Mouse (Mus musculus): Measurements from ENCODE around the gene Maz. TPM values are rescaled to one million over a fixed set of nuclear protein-coding genes. Genes with fewer than 3 reads are reported as not detected.

The Maz gene
- polyA plus RNA-seq, 1 experiment from 2014 or later: 78.0 TPM

DNA sequence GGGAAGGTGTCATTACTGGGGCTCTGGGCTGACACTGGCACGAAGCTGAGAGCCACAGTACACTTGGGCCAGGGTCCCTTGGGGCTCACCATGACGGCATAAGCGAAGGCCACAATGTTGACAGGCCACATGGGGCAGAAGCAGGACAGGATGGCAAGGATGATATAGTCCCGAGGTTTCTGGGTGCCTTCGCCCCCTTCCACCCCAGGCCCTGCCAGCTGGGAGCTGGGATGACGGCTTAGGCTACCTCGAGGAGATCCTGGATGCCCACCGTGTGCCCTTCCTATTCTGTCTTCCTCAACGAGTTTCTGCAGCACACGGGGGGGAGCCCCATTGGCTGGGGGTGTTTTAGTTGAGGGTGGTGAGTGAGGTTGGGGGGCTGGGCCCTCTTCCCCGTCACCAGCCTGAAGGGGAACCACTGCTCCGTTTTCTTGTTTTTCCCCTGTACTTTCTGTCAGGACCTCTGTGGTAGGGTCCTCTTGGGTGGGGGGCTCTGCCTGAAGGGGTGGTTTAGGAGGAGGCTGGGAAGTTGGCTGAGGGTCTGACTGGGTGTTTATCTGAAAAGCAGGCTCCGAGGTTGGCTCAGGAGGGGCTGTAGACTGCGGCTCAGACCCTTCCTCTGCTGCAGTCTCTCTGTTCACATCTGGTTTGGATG is 7.4 kb downstream of the Maz start:
- Histone ChIP-seq H3K27me3 (replicated peaks) (no peaks in the 10 kb centered on the region), H3K4me1 (peaks cover 91% of the 10 kb centered on the region), H3K36me3 (replicated peaks) (peaks cover 11% of the 10 kb centered on the region), H3K9me3 (no peaks in the 10 kb centered on the region), H3K9ac (peak overlapping the region; percentile 60; the same call in 1 of the 2 replicates), H3K4me2 (peak overlapping the region; percentile 64), H3K4me3 (peak overlapping the region; percentile 49; the same call in 1 of the 2 replicates), H3K27ac (no peak overlapping the region)
- 79% methylated on average over 14 of the region's 14 CpGs for WGBS
- ATAC-seq (replicated peaks): no peak

DNA sequence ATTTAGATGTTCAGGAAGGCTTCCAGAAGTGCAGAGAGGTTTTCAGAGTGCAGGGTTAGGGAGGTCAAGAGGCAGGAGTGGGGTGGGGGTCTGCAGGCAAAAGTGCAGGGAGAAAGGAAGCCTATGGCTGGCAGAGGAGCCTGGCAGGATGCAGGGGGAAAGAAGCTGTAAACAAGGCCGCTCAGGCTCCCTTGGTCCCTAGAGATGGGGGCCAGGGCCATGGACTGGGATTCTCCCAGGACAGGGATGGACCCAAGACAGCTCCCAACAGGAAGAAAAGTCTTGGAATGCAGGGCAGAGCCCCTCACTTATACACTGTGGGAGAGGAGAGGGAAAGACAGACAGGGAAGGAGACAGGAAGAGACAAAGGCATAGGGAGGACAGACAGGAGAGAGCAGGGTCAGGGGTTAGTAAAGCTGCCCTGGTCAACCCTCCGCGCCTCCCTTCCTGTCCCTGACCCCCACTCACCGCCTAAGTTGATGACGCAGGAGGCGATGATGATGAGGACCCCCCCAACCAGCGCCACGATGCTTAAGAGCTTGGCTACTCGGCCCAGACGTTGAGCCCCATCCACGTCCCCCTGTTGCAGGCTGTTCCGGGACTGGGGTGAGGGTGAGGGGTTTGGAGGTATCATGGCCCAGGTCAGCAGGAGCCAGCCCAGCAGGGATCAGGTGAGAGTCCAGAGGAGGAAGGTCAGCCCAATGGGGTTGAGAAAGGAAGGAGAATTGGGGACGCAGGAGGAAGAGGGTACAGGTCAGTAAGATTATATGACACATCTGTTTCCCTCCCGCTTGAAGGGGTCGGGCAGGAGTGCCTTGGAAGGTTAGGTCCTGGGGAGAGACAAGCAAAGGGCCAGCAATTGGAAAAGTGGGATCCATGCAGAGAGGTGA is 8.2 kb downstream of the Maz start:
- no peak overlapping the region for H3K4me3 ChIP-seq
- 84% methylated on average over 15 of the region's 15 CpGs for WGBS
- peaks cover 88% of the 10 kb centered on the region for H3K4me1 ChIP-seq
- H3K27me3 ChIP-seq (replicated peaks): no peaks in the 10 kb centered on the region
- peak overlapping the region; percentile 60; the same call in 1 of the 2 replicates for H3K9ac ChIP-seq
- ATAC-seq (replicated peaks): no peak
- H3K4me2 ChIP-seq: peak overlapping the region; percentile 90
- peaks cover 11% of the 10 kb centered on the region for H3K36me3 ChIP-seq (replicated peaks)
- H3K27ac ChIP-seq: peak overlapping the region; percentile 94; the same call in 1 of the 2 replicates
- no peaks in the 10 kb centered on the region for H3K9me3 ChIP-seq

GRCm38 (mm10) chr7:127017950-127018345 is 8.9 kb downstream of the Maz start:
- 45% methylated on average over 6 of the region's 6 CpGs for WGBS
- Histone ChIP-seq H3K9me3 (no peaks in the 10 kb centered on the region), H3K4me1 (peaks cover 84% of the 10 kb centered on the region), H3K36me3 (replicated peaks) (peaks cover 17% of the 10 kb centered on the region), H3K4me2 (peak overlapping the region; percentile 90), H3K4me3 (peak overlapping the region; percentile 69; the same call in 1 of the 2 replicates), H3K27ac (peak overlapping the region; percentile 94), H3K9ac (peak overlapping the region; percentile 18), H3K27me3 (replicated peaks) (no peaks in the 10 kb centered on the region)
- no peak for ATAC-seq (replicated peaks)

DNA sequence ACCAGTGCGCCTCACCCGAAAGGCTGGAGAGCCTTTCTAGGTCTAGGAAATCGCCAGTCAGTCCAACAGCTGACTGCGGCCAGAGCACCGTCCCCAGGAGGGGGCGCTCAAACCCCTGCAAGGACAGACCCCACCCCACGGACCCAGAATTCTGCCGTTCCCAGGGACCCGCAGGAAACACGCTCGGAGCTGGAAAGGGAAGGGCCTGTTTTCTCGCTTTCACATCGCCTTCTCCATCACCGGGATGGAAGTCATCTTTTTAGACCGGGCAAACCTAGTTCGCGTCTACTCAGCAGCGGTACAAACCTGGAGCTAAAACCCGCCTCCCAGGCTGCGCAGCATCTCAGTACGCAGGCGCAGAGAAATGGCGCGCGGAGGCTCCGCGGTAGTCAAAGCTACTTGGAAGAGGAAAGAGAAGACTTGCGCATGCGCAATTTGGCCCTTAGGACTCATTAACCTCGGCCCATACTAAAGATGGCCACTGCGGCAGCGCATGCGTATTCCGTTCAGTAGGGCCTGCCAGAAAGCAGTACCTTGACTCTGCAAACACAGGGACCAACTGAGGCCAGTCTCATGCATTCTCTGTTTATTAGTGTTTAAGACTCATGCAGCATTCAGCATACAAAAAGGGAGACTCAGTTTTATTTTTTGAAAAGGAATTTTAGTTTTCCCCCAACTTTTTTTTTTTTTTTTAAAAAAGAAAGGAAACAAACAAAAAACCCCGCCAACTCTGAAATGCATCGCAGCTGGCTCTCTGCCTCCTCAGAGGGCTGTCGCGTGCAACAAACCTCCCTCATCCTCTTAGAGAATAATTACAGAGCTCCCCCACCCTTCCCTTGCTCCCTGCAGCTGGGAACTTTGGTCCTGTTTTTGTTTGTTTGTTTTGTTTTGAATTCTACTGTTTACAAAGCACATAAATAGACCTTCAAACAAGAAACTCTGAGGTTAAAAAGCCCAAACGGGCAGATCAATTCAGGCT is 9.6 kb downstream of the Maz start, which contains the start of gene Pagr1a:
Gene Pagr1a, minus strand, starts transcription at position 382 of the 979 bp plus-strand sequence.
- WGBS: 3% methylated on average over 39 of the region's 39 CpGs
- Histone ChIP-seq H3K36me3 (replicated peaks) (peaks cover 14% of the 10 kb centered on the region; the same call in 1 of the 2 replicates), H3K27ac (peak within 1 kb of the TSS; percentile 94), H3K9ac (peak within 1 kb of the TSS; percentile 91), H3K4me1 (peaks cover 77% of the 10 kb centered on the region), H3K4me3 (peak within 1 kb of the TSS; percentile 69), H3K9me3 (no peaks in the 10 kb centered on the region), H3K4me2 (peak within 1 kb of the TSS; percentile 90), H3K27me3 (replicated peaks) (no peaks in the 10 kb centered on the region)
- peak; percentile 83 for ATAC-seq (replicated peaks)

- H3K4me3 ChIP-seq: peak overlapping the region; percentile 69
- peak overlapping the region; percentile 94 for H3K27ac ChIP-seq
- under 1% methylated on average over 22 of the region's 22 CpGs for WGBS
- peaks cover 70% of the 10 kb centered on the region for H3K4me1 ChIP-seq
- no peaks in the 10 kb centered on the region for H3K27me3 ChIP-seq (replicated peaks)
- H3K36me3 ChIP-seq (replicated peaks): peaks cover 12% of the 10 kb centered on the region; the same call in 1 of the 2 replicates
- H3K9ac ChIP-seq: peak overlapping the region; percentile 91
- peak overlapping the region; percentile 90 for H3K4me2 ChIP-seq
- no peaks in the 10 kb centered on the region for H3K9me3 ChIP-seq
- ATAC-seq (replicated peaks): peak; percentile 59
Measured at GRCm38 (mm10) chr7:127016486-127016938, 10.3 kb downstream of the Maz start.

DNA sequence TGATC is 10.6 kb downstream of the Maz start, which contains the start of gene Pagr1b:
Gene Pagr1b, minus strand, starts transcription at position 4 of the 5 bp plus-strand sequence.
- H3K9ac ChIP-seq: peak within 1 kb of the TSS; percentile 91
- no peaks in the 10 kb centered on the region for H3K27me3 ChIP-seq (replicated peaks)
- no peaks in the 10 kb centered on the region for H3K9me3 ChIP-seq
- H3K27ac ChIP-seq: peak within 1 kb of the TSS; percentile 94
- H3K36me3 ChIP-seq (replicated peaks): peaks cover 12% of the 10 kb centered on the region; the same call in 1 of the 2 replicates
- no peak for ATAC-seq (replicated peaks)
- H3K4me1 ChIP-seq: peaks cover 68% of the 10 kb centered on the region
- peak within 1 kb of the TSS; percentile 90 for H3K4me2 ChIP-seq
- peak within 1 kb of the TSS; percentile 69 for H3K4me3 ChIP-seq

DNA sequence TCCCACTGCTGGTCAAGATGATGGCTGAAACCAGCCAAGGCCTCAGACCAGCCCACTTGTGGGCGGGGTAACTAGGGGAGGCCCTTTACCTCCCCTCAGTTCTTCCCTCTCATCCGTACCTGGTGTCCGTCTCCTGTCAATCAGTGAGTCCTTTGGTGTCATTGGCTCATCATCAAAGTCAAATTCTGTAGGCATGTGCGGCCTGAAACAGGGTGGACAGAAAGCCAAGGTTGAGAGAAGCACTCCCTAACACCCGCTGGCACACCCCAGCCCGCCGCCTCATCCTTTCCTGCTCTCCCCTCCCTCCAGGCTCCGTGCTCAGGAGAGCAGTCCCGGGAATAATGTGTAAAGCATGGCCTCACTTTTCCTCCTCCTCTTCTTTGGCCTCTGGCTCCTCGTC is 10.8 kb downstream of the Maz start:
- Histone ChIP-seq H3K27me3 (replicated peaks) (no peaks in the 10 kb centered on the region), H3K27ac (peak overlapping the region; percentile 94), H3K4me1 (peaks cover 66% of the 10 kb centered on the region), H3K9me3 (no peaks in the 10 kb centered on the region), H3K36me3 (replicated peaks) (peaks cover 12% of the 10 kb centered on the region; the same call in 1 of the 2 replicates), H3K4me3 (peak overlapping the region; percentile 69), H3K9ac (peak overlapping the region; percentile 91), H3K4me2 (peak overlapping the region; percentile 90)
- peak; percentile 7; the same call in 1 of the 2 replicates for ATAC-seq (replicated peaks)
- 2% methylated on average over 10 of the region's 10 CpGs for WGBS

DNA sequence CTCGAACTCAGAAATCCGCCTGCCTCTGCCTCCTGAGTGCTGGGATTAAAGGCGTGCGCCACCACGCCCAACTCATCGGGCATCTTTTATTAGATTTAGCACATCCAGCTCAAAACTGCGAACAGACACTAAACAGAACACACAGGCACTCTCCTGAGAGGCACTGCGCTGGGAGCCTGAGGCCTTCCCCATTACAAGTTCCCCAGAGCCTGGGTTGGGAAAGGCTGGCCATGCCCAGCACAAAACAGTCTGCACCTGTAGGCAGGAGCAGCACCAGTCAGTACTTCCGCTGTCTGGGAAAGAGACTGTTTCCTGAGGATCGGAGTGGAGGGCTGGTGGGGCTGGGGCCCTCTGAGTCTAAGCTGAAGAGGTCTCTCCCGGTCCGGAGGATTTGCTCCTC is 11.8 kb downstream of the Maz start:
- no peak overlapping the region for H3K27ac ChIP-seq
- H3K9me3 ChIP-seq: no peaks in the 10 kb centered on the region
- ATAC-seq (replicated peaks): no peak
- peaks cover 12% of the 10 kb centered on the region; the same call in 1 of the 2 replicates for H3K36me3 ChIP-seq (replicated peaks)
- H3K4me1 ChIP-seq: peaks cover 55% of the 10 kb centered on the region
- 95% methylated on average over 12 of the region's 12 CpGs for WGBS
- no peaks in the 10 kb centered on the region for H3K27me3 ChIP-seq (replicated peaks)
- H3K9ac ChIP-seq: no peak overlapping the region
- peak overlapping the region; percentile 12; the same call in 1 of the 2 replicates for H3K4me2 ChIP-seq
- H3K4me3 ChIP-seq: no peak overlapping the region

DNA sequence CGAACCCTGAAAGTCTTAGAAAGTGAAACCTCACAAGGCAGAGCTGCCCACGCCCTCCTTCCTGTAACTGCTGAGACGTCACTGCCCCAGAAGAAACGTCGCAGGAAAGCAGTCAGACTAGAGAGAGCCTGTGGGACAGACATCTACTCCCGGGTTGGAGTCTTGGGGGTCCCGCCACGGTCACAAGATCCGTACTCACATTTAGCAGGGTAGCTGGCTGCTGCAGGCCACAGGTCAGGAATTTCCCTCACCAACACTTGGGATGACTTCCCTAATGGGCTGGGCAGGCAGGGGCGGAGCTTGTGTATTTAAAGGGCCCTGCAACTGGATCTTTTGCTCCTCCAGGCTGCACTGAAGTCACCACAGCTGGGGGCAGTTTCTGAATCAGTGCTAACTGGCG is 12.5 kb downstream of the Maz start, which contains the start of gene Mvp:
Gene Mvp, minus strand, starts transcription at position 302 of the 400 bp plus-strand sequence.
- H3K4me1 ChIP-seq: peaks cover 48% of the 10 kb centered on the region
- H3K27ac ChIP-seq: 0 out of 2 replicates have a peak within 1 kb of the TSS, but pooled peaks have one; percentile 94
- ATAC-seq (replicated peaks): no peak
- H3K9me3 ChIP-seq: no peaks in the 10 kb centered on the region
- H3K9ac ChIP-seq: peak within 1 kb of the TSS; percentile 17; the same call in 1 of the 2 replicates
- peak within 1 kb of the TSS; percentile 90 for H3K4me2 ChIP-seq
- WGBS: 78% methylated on average over 11 of the region's 11 CpGs
- H3K36me3 ChIP-seq (replicated peaks): peaks cover 12% of the 10 kb centered on the region; the same call in 1 of the 2 replicates
- H3K4me3 ChIP-seq: peak within 1 kb of the TSS; percentile 69
- H3K27me3 ChIP-seq (replicated peaks): no peaks in the 10 kb centered on the region

DNA sequence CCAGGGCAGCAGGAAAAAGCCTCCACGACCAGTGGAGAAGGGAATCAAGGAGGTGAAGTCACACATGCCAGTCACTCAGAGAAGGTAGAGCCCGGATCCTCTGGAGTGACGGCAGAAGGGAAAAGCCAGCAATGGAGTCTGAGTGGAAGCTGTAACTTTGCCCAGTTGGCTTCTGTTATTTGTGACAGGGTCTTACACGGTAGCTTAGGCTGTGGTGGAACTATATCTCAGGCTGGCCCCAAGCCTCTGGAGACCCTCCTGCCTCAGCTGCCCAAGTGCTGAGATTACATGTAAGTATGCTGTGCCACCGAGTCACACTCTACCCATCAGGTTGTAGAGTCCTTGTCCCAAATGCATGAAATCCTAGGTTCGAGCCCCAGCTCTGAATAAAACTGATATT is 13.5 kb downstream of the Maz start:
- Histone ChIP-seq H3K4me1 (peaks cover 39% of the 10 kb centered on the region), H3K9me3 (no peaks in the 10 kb centered on the region), H3K27ac (no peak overlapping the region), H3K9ac (no peak overlapping the region), H3K27me3 (replicated peaks) (no peaks in the 10 kb centered on the region), H3K36me3 (replicated peaks) (peaks cover 12% of the 10 kb centered on the region; the same call in 1 of the 2 replicates), H3K4me2 (no peak overlapping the region), H3K4me3 (no peak overlapping the region)
- 95% methylated on average over 6 of the region's 6 CpGs for WGBS
- ATAC-seq (replicated peaks): no peak

DNA sequence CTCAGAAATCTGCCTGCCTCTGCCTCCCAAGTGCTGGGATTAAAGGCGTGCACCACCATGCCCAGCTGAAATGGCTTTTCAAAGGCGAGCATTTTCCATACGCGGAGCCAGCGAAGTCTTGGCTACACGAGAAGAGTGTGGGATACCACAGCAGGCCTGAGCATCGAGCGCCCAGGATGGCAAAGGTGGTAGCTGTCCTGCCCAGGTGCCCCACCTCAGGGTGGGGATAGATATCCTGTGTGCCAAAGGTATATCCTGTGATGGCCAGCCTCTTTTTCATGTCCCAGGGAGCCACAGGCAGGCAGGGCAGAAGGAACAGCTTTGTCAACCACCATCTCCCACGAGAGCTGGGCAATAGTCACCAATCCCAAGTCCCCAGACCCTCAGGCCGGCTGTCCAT is 14.0 kb downstream of the Maz start:
- H3K4me1 ChIP-seq: peaks cover 33% of the 10 kb centered on the region
- H3K36me3 ChIP-seq (replicated peaks): peaks cover 12% of the 10 kb centered on the region; the same call in 1 of the 2 replicates
- no peak overlapping the region for H3K4me2 ChIP-seq
- 95% methylated on average over 10 of the region's 10 CpGs for WGBS
- H3K27ac ChIP-seq: no peak overlapping the region
- no peak overlapping the region for H3K4me3 ChIP-seq
- no peak overlapping the region for H3K9ac ChIP-seq
- ATAC-seq (replicated peaks): no peak
- H3K9me3 ChIP-seq: no peaks in the 10 kb centered on the region
- H3K27me3 ChIP-seq (replicated peaks): no peaks in the 10 kb centered on the region

Data from midbrain, embryonic 15.5 days (tissue).